Mouse (Mus musculus) liver, embryonic 14 days (tissue): ENCODE measurements around the gene Ube2v1. TPM values are rescaled to one million over a fixed set of nuclear protein-coding genes. Genes with fewer than 3 reads are reported as not detected.

Experiments used
- polyA plus RNA-seq: library from polyadenylated mRNA; depleted of rRNA; stranded (reverse); fragments of >200 nt; gene quantifications from 2 replicates; pipeline ENCODE4 v1.2.3, GENCODE M21; 2012; rRNA removed

The Ube2v1 gene
- polyA plus RNA-seq = 66.8 and 82.0 TPM in 2 replicates

DNA sequence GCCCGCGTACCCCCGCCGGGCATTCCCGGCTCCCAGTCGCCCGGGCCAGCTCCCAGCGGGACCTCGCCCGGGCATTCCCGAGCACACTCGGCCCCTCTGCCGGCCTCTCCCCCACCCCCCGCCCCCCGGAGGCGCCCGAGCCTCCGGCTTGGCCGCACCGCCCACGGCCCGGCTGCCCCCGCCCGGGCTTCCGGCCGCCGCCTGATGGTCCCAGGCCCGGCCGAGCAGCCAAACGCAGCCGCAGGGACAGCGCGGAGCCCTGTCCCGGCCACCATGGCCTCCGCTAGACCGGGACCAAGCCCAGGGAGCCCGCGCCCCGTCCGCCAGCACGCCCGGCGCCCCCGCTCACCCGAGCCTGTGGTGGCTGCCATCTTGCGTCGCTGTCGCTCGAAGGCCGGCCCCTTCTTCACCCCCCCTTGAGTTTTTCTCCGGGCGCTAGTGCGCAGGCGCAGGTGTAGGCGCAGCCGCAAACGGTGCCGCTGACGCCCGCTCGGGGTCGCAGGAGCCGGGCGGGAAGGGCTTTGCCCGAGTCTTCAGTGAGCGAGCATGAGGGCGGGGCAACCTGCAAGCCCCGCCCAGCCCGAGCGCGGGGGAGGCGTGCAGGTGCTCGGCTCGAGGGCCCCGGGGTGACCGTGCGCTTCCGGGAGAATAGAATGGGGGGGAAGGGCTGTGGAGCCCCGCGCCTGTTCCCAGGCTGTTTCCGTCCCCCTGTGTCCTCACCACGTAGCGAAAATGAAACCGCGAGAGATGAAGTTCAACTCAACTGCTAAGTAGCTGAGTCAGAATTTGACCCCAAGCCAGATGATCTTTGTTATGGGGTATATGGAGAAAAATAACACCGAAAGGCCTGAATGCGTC, at the start of gene Ube2v1:
Gene Ube2v1, minus strand, starts transcription at position 505 of the 858 bp plus-strand sequence.

DNA sequence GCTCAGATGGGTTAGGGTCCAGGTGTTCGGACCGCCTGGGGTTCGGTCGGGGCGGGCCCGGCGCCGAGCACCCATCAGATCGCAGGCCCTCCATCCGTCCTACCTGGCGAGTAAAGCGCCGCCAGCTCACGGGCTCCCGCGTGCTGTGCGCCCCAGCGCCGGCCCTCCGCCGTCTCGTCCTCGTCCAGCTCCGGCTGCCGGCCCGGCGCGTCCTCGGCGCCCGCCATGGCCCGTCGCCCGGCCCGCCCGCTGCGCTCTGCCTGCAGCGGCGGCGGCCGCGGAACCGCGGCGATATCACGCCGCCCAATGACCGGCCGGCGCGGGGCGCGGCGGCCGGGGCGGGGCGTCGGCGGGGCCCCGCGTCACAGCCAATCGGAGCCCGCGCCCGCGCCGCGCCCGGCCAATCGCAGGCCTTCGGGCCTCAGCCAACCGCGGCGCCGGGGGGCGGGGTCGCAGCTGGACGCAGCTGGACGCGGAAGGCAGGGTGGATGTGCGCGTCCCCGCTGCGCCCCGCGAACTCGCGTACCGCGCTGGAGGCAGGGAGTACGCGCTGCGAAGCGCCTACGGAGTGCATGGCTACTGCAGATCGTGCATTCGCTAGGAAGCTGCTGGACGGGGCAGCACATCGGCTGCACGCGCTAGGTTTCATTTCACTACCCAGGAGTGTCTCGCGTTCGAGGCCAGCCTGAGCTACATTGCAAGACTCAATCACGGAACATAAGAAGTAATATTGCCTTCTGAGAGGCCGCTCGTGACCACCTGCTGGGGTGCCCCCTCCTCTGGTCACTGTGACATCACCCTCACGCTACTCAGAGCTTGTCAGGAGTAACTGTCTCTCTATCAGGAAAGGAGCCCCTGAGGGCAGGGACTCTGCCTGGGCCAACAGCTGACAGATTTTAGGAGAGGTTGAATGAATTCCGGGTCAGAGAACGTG, 29.6 kb upstream of the Ube2v1 start, which contains the start of gene Gm20431:
Gene Gm20431, minus strand, starts transcription at position 227 of the 934 bp plus-strand sequence.

Other genes starting within 250 kb of the Ube2v1 start
- gene Slc9a8, start 210.4 kb downstream of the Ube2v1 start, polyA plus RNA-seq = 12.7 and 14.7 TPM in 2 replicates
- 23.2 and 27.3 TPM in 2 replicates for gene Rnf114, start 139.4 kb downstream of the Ube2v1 start, polyA plus RNA-seq
- 6.4 and 7.6 TPM in 2 replicates for gene Spata2, start 139.2 kb downstream of the Ube2v1 start, polyA plus RNA-seq
- 1.6 and 1.7 TPM in 2 replicates for gene Snai1, start 93.9 kb downstream of the Ube2v1 start, polyA plus RNA-seq
- 0.05 TPM in 1 of 2 replicates, not detected in the other for gene Gm20431, start 29.4 kb upstream of the Ube2v1 start, polyA plus RNA-seq
- gene Cebpb, start 56.8 kb upstream of the Ube2v1 start, polyA plus RNA-seq = 13.1 and 17.2 TPM in 2 replicates
- gene Tmem189, start 57.7 kb upstream of the Ube2v1 start, polyA plus RNA-seq = 12.2 and 14.0 TPM in 2 replicates